Mouse (Mus musculus) hindbrain, embryonic 15.5 days (tissue): Measurements from ENCODE around the gene Brpf1. TPM values are rescaled to one million over a fixed set of nuclear protein-coding genes. Genes with fewer than 3 reads are reported as not detected.

Experiments used
- ATAC-seq: fragments of 200-750 bp; cut with Nextera tagmentation; 2 replicates; pipeline ENCODE4 v1.8.0; 2017; ENCODE audit warnings: low read depth, moderate number of reproducible peaks, moderate TSS enrichment; ENCODE audit not compliant: low FRiP score
- H3K27ac ChIP-seq: fragments of 300-500 bp; sonication (generic); replicated peaks from 2 replicates; pipeline ENCODE4 v1.5.1; 2015; ENCODE audit warnings: mild to moderate bottlenecking, inconsistent platforms
- H3K27me3 ChIP-seq: fragments of 300-500 bp; sonication (generic); 2 replicates; pipeline ENCODE4 v1.6.1; 2015; ENCODE audit warnings: control low read depth, inconsistent platforms
- H3K36me3 ChIP-seq: fragments of 300-500 bp; sonication (generic); 2 replicates; pipeline ENCODE4 v1.6.1; 2015; ENCODE audit warnings: control low read depth, inconsistent platforms
- H3K4me1 ChIP-seq: fragments of 300-500 bp; sonication (generic); replicated peaks from 2 replicates; pipeline ENCODE4 v1.6.1; 2015; ENCODE audit warnings: control low read depth, inconsistent platforms
- H3K4me2 ChIP-seq: fragments of 300-500 bp; sonication (generic); 2 replicates; pipeline ENCODE4 v1.6.1; 2015; ENCODE audit warnings: moderate library complexity, mild to moderate bottlenecking, inconsistent platforms
- H3K4me3 ChIP-seq: fragments of 300-500 bp; sonication (generic); 2 replicates; pipeline ENCODE4 v1.5.1; 2015; ENCODE audit warnings: mild to moderate bottlenecking, inconsistent platforms
- H3K9ac ChIP-seq: fragments of 300-500 bp; sonication (generic); 2 replicates; pipeline ENCODE4 v1.6.1; 2015; ENCODE audit warnings: inconsistent platforms
- H3K9me3 ChIP-seq: fragments of 300-500 bp; sonication (generic); 2 replicates; pipeline ENCODE4 v1.6.1; 2016; ENCODE audit warnings: control low read depth, inconsistent platforms
- WGBS: fragments of 180-500 bp; shearing (Covaris S2); methylation state at CpG from one replicate; pipeline ENCODE4 v1.1.7; 2015; 5-methylcytosine and 5-hydroxymethylcytosine counted together
- polyA plus RNA-seq: library from polyadenylated mRNA; unstranded; fragments of >200 nt; fragmentation: Nextera tagmentation; extraction: Ambion mirVana; gene quantifications from 2 replicates; pipeline ENCODE4 v1.2.1, GENCODE M21; 2015

Gene Brpf1
- polyA plus RNA-seq, 1 experiment from 2014 or later = 17.1 TPM

DNA sequence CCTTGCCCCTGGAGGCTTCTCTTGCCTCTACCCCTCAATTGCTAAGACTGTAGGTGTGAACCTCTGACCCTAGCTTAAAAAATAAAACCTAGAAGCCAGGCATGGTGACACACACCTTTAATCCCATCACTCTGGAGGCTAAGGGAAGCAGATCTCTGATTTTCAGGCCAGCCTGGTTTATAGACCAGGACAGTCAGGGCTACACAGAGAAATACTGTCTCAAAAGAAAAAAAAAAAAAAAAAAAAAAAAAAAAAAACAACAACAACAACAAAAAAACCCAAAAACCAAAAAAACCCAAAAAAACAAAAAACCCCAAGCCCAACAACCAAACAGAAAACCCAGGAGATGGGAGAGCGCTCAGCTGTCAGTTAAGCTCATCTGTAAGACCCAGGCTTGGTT lies 60.6 kb downstream of the Brpf1 start:
- ATAC-seq = no peak
- H3K9ac ChIP-seq = no peak overlapping the region
- 91% methylated on average over 1 of the region's 1 CpGs for WGBS
- H3K4me1 ChIP-seq = no peaks in the 10 kb centered on the region
- no peak overlapping the region for H3K4me3 ChIP-seq
- no peaks in the 10 kb centered on the region for H3K9me3 ChIP-seq
- H3K27me3 ChIP-seq = no peaks in the 10 kb centered on the region
- H3K36me3 ChIP-seq = peaks cover 35% of the 10 kb centered on the region
- H3K27ac ChIP-seq = no peak overlapping the region
- no peak overlapping the region for H3K4me2 ChIP-seq

DNA sequence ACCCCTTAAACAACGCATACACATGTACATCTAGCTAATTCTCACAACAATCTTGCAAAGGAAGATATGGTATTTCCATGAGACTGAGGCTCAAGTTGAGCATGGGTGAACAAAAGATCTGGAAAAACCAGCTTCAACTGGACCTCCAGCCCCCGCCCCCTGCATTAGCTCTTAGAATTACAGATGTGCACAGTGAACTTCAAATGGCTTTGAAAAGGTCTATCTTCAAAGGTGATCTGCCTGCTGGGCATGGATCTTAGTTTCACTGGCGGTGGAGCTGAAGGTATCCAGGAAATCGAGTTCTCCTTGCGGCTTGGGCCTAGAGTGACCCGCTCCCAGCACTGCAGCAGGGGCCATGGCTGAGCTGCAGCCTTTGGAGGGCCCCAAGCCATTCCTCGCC lies 61.2 kb downstream of the Brpf1 start:
- Histone ChIP-seq H3K27me3 (no peaks in the 10 kb centered on the region), H3K4me2 (no peak overlapping the region), H3K9ac (no peak overlapping the region), H3K9me3 (no peaks in the 10 kb centered on the region), H3K36me3 (peaks cover 39% of the 10 kb centered on the region), H3K27ac (no peak overlapping the region), H3K4me3 (no peak overlapping the region), H3K4me1 (no peaks in the 10 kb centered on the region)
- WGBS = 89% methylated on average over 7 of the region's 7 CpGs
- no peak for ATAC-seq

- H3K4me1 ChIP-seq = no peaks in the 10 kb centered on the region
- no peaks in the 10 kb centered on the region for H3K27me3 ChIP-seq
- H3K4me3 ChIP-seq = no peak overlapping the region
- H3K4me2 ChIP-seq = no peak overlapping the region
- 73% methylated on average over 5 of the region's 5 CpGs for WGBS
- no peaks in the 10 kb centered on the region for H3K9me3 ChIP-seq
- peak; percentile 51; the same call in 1 of the 2 replicates for ATAC-seq
- H3K36me3 ChIP-seq = peaks cover 44% of the 10 kb centered on the region
- H3K9ac ChIP-seq = no peak overlapping the region
- H3K27ac ChIP-seq = no peak overlapping the region
Observed at GRCm38 (mm10) chr6:113368577-113368976, 61.6 kb downstream of the Brpf1 start.

DNA sequence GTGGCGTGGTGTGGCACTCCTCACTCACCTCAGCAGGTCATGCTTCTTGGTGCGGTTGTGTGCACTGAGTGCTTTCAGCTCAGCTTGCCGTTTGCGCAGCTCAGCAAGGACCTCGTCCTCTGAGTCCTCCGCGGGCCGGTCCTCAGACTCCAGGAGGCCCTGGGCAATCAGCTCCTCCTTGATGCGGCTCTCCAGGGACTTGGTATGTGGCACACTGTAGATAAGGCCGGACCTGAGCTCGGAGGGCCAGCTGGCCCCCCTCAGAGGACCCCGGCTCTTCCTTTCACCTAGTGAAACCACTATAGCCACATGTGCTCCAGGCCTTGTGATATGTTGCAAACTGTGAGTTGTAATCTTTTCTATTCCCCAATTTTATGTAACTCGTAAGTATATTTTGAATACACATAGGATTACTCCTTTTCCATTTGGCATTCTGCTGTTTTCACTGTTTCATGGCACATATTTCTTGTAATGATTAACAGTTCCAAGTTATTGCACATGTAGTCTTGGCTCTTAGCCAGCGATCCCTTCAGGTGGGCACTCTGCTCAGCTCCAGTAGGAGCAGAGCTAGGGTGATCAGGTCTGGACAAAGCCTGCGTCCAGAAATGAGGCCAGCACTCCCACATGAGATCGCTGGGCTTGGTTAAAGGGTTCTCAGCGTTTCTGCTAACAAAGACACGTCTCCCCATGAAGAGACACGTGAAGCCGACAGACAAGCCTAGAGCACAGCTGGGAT lies 63.4 kb downstream of the Brpf1 start:
- no peak overlapping the region for H3K4me3 ChIP-seq
- no peak overlapping the region for H3K4me2 ChIP-seq
- H3K4me1 ChIP-seq = no peaks in the 10 kb centered on the region
- H3K9ac ChIP-seq = no peak overlapping the region
- WGBS = 95% methylated on average over 20 of the region's 20 CpGs
- H3K27ac ChIP-seq = no peak overlapping the region
- no peaks in the 10 kb centered on the region for H3K27me3 ChIP-seq
- no peak for ATAC-seq
- peaks cover 59% of the 10 kb centered on the region for H3K36me3 ChIP-seq
- H3K9me3 ChIP-seq = no peaks in the 10 kb centered on the region

DNA sequence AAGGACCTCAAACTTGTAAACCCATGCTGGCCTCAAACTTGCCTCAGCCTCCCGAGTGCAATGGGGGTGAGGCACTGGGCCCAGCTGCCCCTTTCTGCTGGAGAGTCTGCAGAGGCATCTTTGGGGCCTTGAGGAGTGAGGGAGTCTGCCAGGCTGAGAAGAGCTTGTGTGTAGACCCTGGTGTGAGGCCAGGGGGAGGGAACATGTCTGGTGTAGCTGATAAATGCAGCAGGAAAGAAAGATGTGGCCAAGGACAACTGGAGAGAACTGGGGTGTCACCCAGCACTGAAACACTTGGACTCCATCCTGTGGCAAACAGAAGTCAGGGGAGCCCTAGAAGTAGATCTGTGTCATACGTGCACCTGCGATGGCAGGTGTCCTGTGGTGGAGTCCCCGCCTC lies 66.6 kb downstream of the Brpf1 start:
- Histone ChIP-seq H3K27ac (no peak overlapping the region), H3K4me2 (no peak overlapping the region), H3K9me3 (no peaks in the 10 kb centered on the region), H3K36me3 (peaks cover 58% of the 10 kb centered on the region), H3K27me3 (no peaks in the 10 kb centered on the region), H3K4me1 (peaks cover 11% of the 10 kb centered on the region), H3K9ac (no peak overlapping the region), H3K4me3 (no peak overlapping the region)
- ATAC-seq = no peak
- 92% methylated on average over 4 of the region's 4 CpGs for WGBS

Other genes with a start within 250 kb of the Brpf1 start
- 47.5 and 49.5 TPM in 2 replicates for gene Setd5, start 229.8 kb upstream of the Brpf1 start, polyA plus RNA-seq
- 61.5 and 66.2 TPM in 2 replicates for gene Lhfpl4, start 111.8 kb upstream of the Brpf1 start, polyA plus RNA-seq
- 35.7 and 41.0 TPM in 2 replicates for gene Mtmr14, start 69.3 kb upstream of the Brpf1 start, polyA plus RNA-seq
- 4.8 and 10.2 TPM in 2 replicates for gene Cpne9, start 24.8 kb upstream of the Brpf1 start, polyA plus RNA-seq
- 8.5 and 9.3 TPM in 2 replicates for gene Ogg1, start 19.8 kb downstream of the Brpf1 start, polyA plus RNA-seq
- gene Camk1, start 36.8 kb downstream of the Brpf1 start, polyA plus RNA-seq = 112 and 117 TPM in 2 replicates
- gene Tada3, start 70.7 kb downstream of the Brpf1 start, polyA plus RNA-seq = 70.7 and 77.5 TPM in 2 replicates
- 413 and 423 TPM in 2 replicates for gene Arpc4, start 71.0 kb downstream of the Brpf1 start, polyA plus RNA-seq
- gene Ttll3, start 82.1 kb downstream of the Brpf1 start, polyA plus RNA-seq = 11.1 and 11.3 TPM in 2 replicates
- gene Rpusd3, start 112.2 kb downstream of the Brpf1 start, polyA plus RNA-seq = 18.7 and 23.3 TPM in 2 replicates
- not detected in 2 replicates for gene Cidec, start 128.6 kb downstream of the Brpf1 start, polyA plus RNA-seq
- 96.5 and 98.2 TPM in 2 replicates for gene Jagn1, start 135.4 kb downstream of the Brpf1 start, polyA plus RNA-seq
- 0.09 and 0.21 TPM in 2 replicates for gene Il17re, start 151.3 kb downstream of the Brpf1 start, polyA plus RNA-seq
- 3.2 and 4.6 TPM in 2 replicates for gene Il17rc, start 164.3 kb downstream of the Brpf1 start, polyA plus RNA-seq
- 77.8 and 92.7 TPM in 2 replicates for gene Creld1, start 176.2 kb downstream of the Brpf1 start, polyA plus RNA-seq
- gene Prrt3, start 194.8 kb downstream of the Brpf1 start, polyA plus RNA-seq = 11.3 and 12.6 TPM in 2 replicates
- 109 and 115 TPM in 2 replicates for gene Emc3, start 224.5 kb downstream of the Brpf1 start, polyA plus RNA-seq
- 2.0 and 2.6 TPM in 2 replicates for gene Fancd2, start 224.5 kb downstream of the Brpf1 start, polyA plus RNA-seq